Mouse (Mus musculus): ENCODE data around the gene Sgcd. TPM values are rescaled to one million over a fixed set of nuclear protein-coding genes. Genes with fewer than 3 reads are reported as not detected.

The Sgcd gene
- total and polyA plus RNA-seq, 3 experiments: 0.93 to 21.0 (median 10.1) TPM

- DNase-seq: no peak
Observed at GRCm38 (mm10) chr11:47015683-47016082, 973.1 kb downstream of the Sgcd start.

- no peak for DNase-seq
Observed at GRCm38 (mm10) chr11:47014278-47014677, 974.5 kb downstream of the Sgcd start.

GRCm38 (mm10) chr11:47010166-47010565, 978.6 kb downstream of the Sgcd start:
- no peak for DNase-seq

GRCm38 (mm10) chr11:47005301-47005875, 983.4 kb downstream of the Sgcd start:
- no peak for DNase-seq

GRCm38 (mm10) chr11:46939311-46939710, 1049.5 kb downstream of the Sgcd start:
- no peak for DNase-seq

- DNase-seq: no peak
Observed at GRCm38 (mm10) chr11:46924946-46925345, 1063.8 kb downstream of the Sgcd start.

- no peak for DNase-seq
Observed at GRCm38 (mm10) chr11:46920244-46920643, 1068.5 kb downstream of the Sgcd start.

GRCm38 (mm10) chr11:46912656-46913237, 1076.0 kb downstream of the Sgcd start:
- DNase-seq: no peak

GRCm38 (mm10) chr11:46904281-46904680, 1084.5 kb downstream of the Sgcd start:
- DNase-seq: no peak

- no peak for DNase-seq
Observed at GRCm38 (mm10) chr11:46889093-46889492, 1099.7 kb downstream of the Sgcd start.

- no peak for DNase-seq
Observed at GRCm38 (mm10) chr11:46882456-46882855, 1106.3 kb downstream of the Sgcd start.

GRCm38 (mm10) chr11:46875774-46876173, 1113.0 kb downstream of the Sgcd start:
- no peak for DNase-seq

- DNase-seq: no peak
Observed at GRCm38 (mm10) chr11:46868594-46868993, 1120.2 kb downstream of the Sgcd start.

GRCm38 (mm10) chr11:46864809-46865208, 1124.0 kb downstream of the Sgcd start:
- DNase-seq: no peak

GRCm38 (mm10) chr11:46848221-46848971, 1140.4 kb downstream of the Sgcd start:
- no peak for DNase-seq

- no peak for DNase-seq
Observed at GRCm38 (mm10) chr11:46847827-46848220, 1140.9 kb downstream of the Sgcd start.

- no peak for DNase-seq
Observed at GRCm38 (mm10) chr11:46846661-46847060, 1142.1 kb downstream of the Sgcd start.
